Mouse (Mus musculus) liver, postnatal 0 days (tissue): ENCODE results near the gene Bnc1. TPM values are rescaled to one million over a fixed set of nuclear protein-coding genes. Genes with fewer than 3 reads are reported as not detected.

Experiments
- ATAC-seq: fragments of 200-750 bp; cut with Nextera tagmentation; 2 replicates; pipeline ENCODE4 v1.8.0; 2017; ENCODE audit warnings: mild to moderate bottlenecking, moderate library complexity
- DNase-seq: peaks from one replicate; pipeline ENCODE4 v3.0.0-alpha.2; 2016
- H3K27ac ChIP-seq: fragments of 300-500 bp; sonication (generic); 2 replicates; pipeline ENCODE4 v1.5.1; 2014; ENCODE audit warnings: antibody characterized with exemption, moderate library complexity, mild to moderate bottlenecking, low read depth
- H3K27me3 ChIP-seq: fragments of 300-500 bp; sonication (generic); 2 replicates; pipeline ENCODE4 v1.6.1; 2014; ENCODE audit warnings: low read length, control low read depth, mixed read lengths; ENCODE audit not compliant: insufficient read depth
- H3K36me3 ChIP-seq: fragments of 300-500 bp; sonication (generic); replicated peaks from 2 replicates; pipeline ENCODE4 v1.6.1; 2014; ENCODE audit warnings: mild to moderate bottlenecking, control low read depth, low read length, moderate library complexity, mixed read lengths; ENCODE audit not compliant: insufficient read depth
- H3K4me1 ChIP-seq: fragments of 300-500 bp; sonication (generic); 2 replicates; pipeline ENCODE4 v1.6.1; 2014; ENCODE audit warnings: antibody characterized with exemption, mild to moderate bottlenecking, control low read depth; ENCODE audit not compliant: insufficient read depth
- H3K4me2 ChIP-seq: fragments of 300-500 bp; sonication (generic); 2 replicates; pipeline ENCODE4 v1.6.1; 2014; ENCODE audit warnings: low read depth, mild to moderate bottlenecking, low read length, moderate library complexity, mixed read lengths
- H3K4me3 ChIP-seq: fragments of 300-500 bp; sonication (generic); 2 replicates; pipeline ENCODE4 v1.5.1; 2014; ENCODE audit warnings: low read depth, low read length
- H3K9ac ChIP-seq: fragments of 300-500 bp; sonication (generic); replicated peaks from 2 replicates; pipeline ENCODE4 v1.6.1; 2014; ENCODE audit warnings: mild to moderate bottlenecking, moderate library complexity
- H3K9me3 ChIP-seq: fragments of 300-500 bp; sonication (generic); 2 replicates; pipeline ENCODE4 v1.6.1; 2016; ENCODE audit warnings: mild to moderate bottlenecking, control low read depth, low read length, mixed read lengths
- CTCF ChIP-seq: sonication (generic); IDR thresholded peaks from 2 replicates; pipeline ENCODE4 v1.5.1; 2016; ENCODE audit warnings: antibody characterized with exemption, low read depth
- EP300 ChIP-seq: IDR thresholded peaks from 2 replicates; pipeline ENCODE4 v1.6.1; 2016; ENCODE audit warnings: antibody characterized with exemption, low read depth, mild to moderate bottlenecking
- WGBS: fragments of 180-500 bp; shearing (Covaris S2); extraction: QIAGEN DNeasy Blood & Tissue Kit; methylation state at CpG from one replicate; pipeline ENCODE4 v1.1.7; 2014; ENCODE audit not compliant: insufficient replicate concordance; 5-methylcytosine and 5-hydroxymethylcytosine counted together
- polyA plus RNA-seq: library from polyadenylated mRNA; unstranded; fragments of >200 nt; fragmentation: Nextera tagmentation; extraction: Ambion mirVana; gene quantifications from 2 replicates; pipeline ENCODE4 v1.2.1, GENCODE M21; 2015

Bnc1 gene
- 0.26 and 0.38 TPM in 2 replicates for polyA plus RNA-seq

- H3K9ac ChIP-seq = no peak within 1 kb of the TSS
- H3K4me2 ChIP-seq = peak within 1 kb of the TSS; percentile 65
- no peaks in the 10 kb centered on the region for H3K9me3 ChIP-seq
- H3K27me3 ChIP-seq = peaks cover 88% of the 10 kb centered on the region
- no peak for ATAC-seq
- 2% methylated on average over 74 of the region's 105 CpGs for WGBS
- H3K4me1 ChIP-seq = peaks cover 9% of the 10 kb centered on the region; the same call in 1 of the 2 replicates
- no peak for DNase-seq
- H3K4me3 ChIP-seq = peak within 1 kb of the TSS; percentile 37
- H3K27ac ChIP-seq = no peak within 1 kb of the TSS
- H3K36me3 ChIP-seq = no peaks in the 10 kb centered on the region
- no peak for TF ChIP-seq CTCF
- TF ChIP-seq EP300 = no peak
These were observed at the start of gene Bnc1 for GRCm38 (mm10) chr7:81992131-81993061. TSS of gene Bnc1 (minus strand) at chr7:81992292.

GRCm38 (mm10) chr7:82033347-82033746 is 41.3 kb upstream of the Bnc1 start:
- 94% methylated on average over 1 of the region's 1 CpGs for WGBS
- no peak overlapping the region for H3K4me3 ChIP-seq
- H3K4me2 ChIP-seq = no peak overlapping the region
- no peak for TF ChIP-seq EP300
- TF ChIP-seq CTCF = no peak
- H3K27ac ChIP-seq = no peak overlapping the region
- H3K9ac ChIP-seq = no peak overlapping the region
- no peaks in the 10 kb centered on the region for H3K9me3 ChIP-seq
- ATAC-seq (no peak), DNase-seq (no peak)
- H3K4me1 ChIP-seq = no peaks in the 10 kb centered on the region
- no peaks in the 10 kb centered on the region for H3K27me3 ChIP-seq
- H3K36me3 ChIP-seq = no peaks in the 10 kb centered on the region

DNA sequence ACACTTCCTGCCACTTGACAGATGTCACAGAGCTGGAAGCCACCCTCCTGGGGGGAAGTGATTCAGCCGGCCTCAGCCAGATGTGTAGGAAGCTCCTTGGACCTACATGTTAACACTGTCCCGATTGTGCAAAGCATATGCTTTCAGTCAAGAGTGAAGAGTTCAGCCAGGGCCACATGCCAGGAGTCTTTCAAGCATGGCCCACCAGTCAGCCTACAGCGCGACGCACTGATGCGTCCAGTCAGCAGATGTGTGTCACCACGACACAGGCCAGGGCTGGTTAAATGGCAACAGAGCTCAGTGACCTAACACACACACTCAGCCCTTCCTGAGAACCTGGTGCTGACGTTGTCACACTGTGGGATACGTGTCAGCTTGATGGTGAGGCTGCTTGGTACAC is 37.6 kb upstream of the Bnc1 start:
- H3K27ac ChIP-seq = no peak overlapping the region
- H3K9me3 ChIP-seq = no peaks in the 10 kb centered on the region
- no peaks in the 10 kb centered on the region for H3K36me3 ChIP-seq
- no peak overlapping the region for H3K4me3 ChIP-seq
- no peaks in the 10 kb centered on the region for H3K27me3 ChIP-seq
- H3K4me1 ChIP-seq = no peaks in the 10 kb centered on the region
- TF ChIP-seq CTCF (no peak), EP300 (no peak)
- DNase-seq (peak; percentile 34), ATAC-seq (peak; percentile 63)
- H3K9ac ChIP-seq = no peak overlapping the region
- WGBS = 48% methylated on average over 9 of the region's 9 CpGs
- H3K4me2 ChIP-seq = no peak overlapping the region

DNA sequence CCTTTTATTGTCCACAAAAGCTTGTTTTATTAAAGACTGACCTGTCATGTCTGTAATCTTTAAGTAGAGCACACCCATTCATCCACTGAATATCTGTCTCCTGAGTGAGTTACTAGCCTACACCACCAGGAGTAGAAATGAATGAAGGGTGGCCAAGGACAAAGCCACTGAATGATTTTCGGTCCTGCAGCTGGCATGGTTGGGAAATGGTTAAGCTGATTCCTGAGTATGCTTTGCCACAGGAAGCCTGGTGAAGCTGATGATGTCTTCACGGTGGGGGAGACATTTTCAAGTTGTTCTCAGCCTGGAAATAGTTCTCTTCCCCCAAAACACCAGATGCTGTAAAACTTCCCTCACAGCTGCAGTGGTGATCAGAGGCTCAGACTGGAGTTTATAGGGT is 33.7 kb upstream of the Bnc1 start:
- 22% methylated on average over 2 of the region's 2 CpGs for WGBS
- DNase-seq (no peak), ATAC-seq (no peak)
- Histone ChIP-seq H3K4me3 (no peak overlapping the region), H3K27ac (no peak overlapping the region), H3K4me1 (no peaks in the 10 kb centered on the region), H3K9ac (no peak overlapping the region), H3K36me3 (no peaks in the 10 kb centered on the region), H3K9me3 (no peaks in the 10 kb centered on the region), H3K4me2 (no peak overlapping the region), H3K27me3 (no peaks in the 10 kb centered on the region)
- TF ChIP-seq EP300 (no peak), CTCF (no peak)

GRCm38 (mm10) chr7:82023676-82024075 is 31.6 kb upstream of the Bnc1 start:
- no peak for DNase-seq
- 82% methylated on average over 2 of the region's 2 CpGs for WGBS
- TF ChIP-seq CTCF (no peak), EP300 (no peak)

DNA sequence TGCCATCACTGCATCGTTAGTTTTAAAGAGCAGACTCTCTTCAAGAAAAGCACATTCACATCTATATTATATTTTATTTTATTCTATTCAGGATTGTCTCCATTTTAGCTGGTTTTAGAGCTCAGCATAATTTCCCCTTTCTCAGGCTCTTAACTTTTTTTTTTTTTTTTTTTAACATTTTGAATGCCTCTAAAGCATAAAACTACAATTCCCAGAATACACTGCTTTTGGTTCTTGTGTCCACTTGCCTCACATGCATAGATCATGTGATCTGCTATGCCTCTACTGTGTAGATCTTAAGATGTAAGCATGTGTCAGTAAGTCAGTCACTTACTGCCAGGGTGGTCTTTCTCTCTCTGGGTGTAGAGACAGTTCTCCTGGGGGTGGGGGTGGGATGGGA is 30.3 kb upstream of the Bnc1 start:
- no peak for ATAC-seq
- Histone ChIP-seq H3K27ac (no peak overlapping the region), H3K4me2 (no peak overlapping the region), H3K4me1 (no peaks in the 10 kb centered on the region), H3K9ac (no peak overlapping the region), H3K4me3 (no peak overlapping the region), H3K9me3 (no peaks in the 10 kb centered on the region), H3K27me3 (no peaks in the 10 kb centered on the region), H3K36me3 (no peaks in the 10 kb centered on the region)
- no peak for TF ChIP-seq EP300
- no peak for TF ChIP-seq CTCF
- WGBS = 81% methylated on average over 1 of the region's 1 CpGs
- no peak for DNase-seq

More at GRCm38 (mm10) chr7:82023676-82024075, 31.6 kb upstream of the Bnc1 start:
- Histone ChIP-seq H3K4me1 (no peaks in the 10 kb centered on the region), H3K27me3 (no peaks in the 10 kb centered on the region), H3K9ac (no peak overlapping the region), H3K4me2 (no peak overlapping the region), H3K27ac (no peak overlapping the region), H3K9me3 (no peaks in the 10 kb centered on the region), H3K4me3 (no peak overlapping the region), H3K36me3 (no peaks in the 10 kb centered on the region)
- no peak for ATAC-seq
